Mouse (Mus musculus) limb, embryonic 14.5 days (tissue): Measurements from ENCODE around the gene Tanc1. TPM values are rescaled to one million over a fixed set of nuclear protein-coding genes. Genes with fewer than 3 reads are reported as not detected.

ENCODE experiments used
- ATAC-seq: fragments of 200-750 bp; cut with Nextera tagmentation; 2 replicates; pipeline ENCODE4 v1.8.0; 2017; ENCODE audit warnings: low read depth, moderate number of reproducible peaks, moderate TSS enrichment; ENCODE audit not compliant: low FRiP score
- DNase-seq: peaks from one replicate; pipeline ENCODE4 v3.0.0-alpha.2; 2015; ENCODE audit warnings: low spot score
- H3K27ac ChIP-seq: fragments of 300-500 bp; sonication (generic); replicated peaks from 2 replicates; pipeline ENCODE4 v1.5.1; 2014; ENCODE audit warnings: low read depth, mild to moderate bottlenecking, low read length, moderate library complexity, mixed read lengths
- H3K27me3 ChIP-seq: fragments of 300-500 bp; sonication (generic); 2 replicates; pipeline ENCODE4 v1.6.1; 2014; ENCODE audit warnings: low read length, mixed read lengths; ENCODE audit not compliant: control insufficient read depth, insufficient read depth
- H3K36me3 ChIP-seq: fragments of 300-500 bp; sonication (generic); 2 replicates; pipeline ENCODE4 v1.6.1; 2014; ENCODE audit warnings: mild to moderate bottlenecking, low read length, moderate library complexity, mixed read lengths; ENCODE audit not compliant: control insufficient read depth, insufficient read depth
- H3K4me1 ChIP-seq: fragments of 300-500 bp; sonication (generic); 2 replicates; pipeline ENCODE4 v1.6.1; 2014; ENCODE audit warnings: antibody characterized with exemption, low read length, mixed read lengths; ENCODE audit not compliant: control insufficient read depth, insufficient read depth
- H3K4me2 ChIP-seq: fragments of 300-500 bp; sonication (generic); replicated peaks from 2 replicates; pipeline ENCODE4 v1.6.1; 2014; ENCODE audit warnings: low read depth, mild to moderate bottlenecking, low read length, moderate library complexity; ENCODE audit not compliant: severe bottlenecking
- H3K4me3 ChIP-seq: fragments of 300-500 bp; sonication (generic); replicated peaks from 2 replicates; pipeline ENCODE4 v1.5.1; 2014; ENCODE audit warnings: low read length
- H3K9ac ChIP-seq: fragments of 300-500 bp; sonication (generic); 2 replicates; pipeline ENCODE4 v1.6.1; 2014; ENCODE audit warnings: mild to moderate bottlenecking, low read depth, low read length, moderate library complexity; ENCODE audit not compliant: severe bottlenecking
- H3K9me3 ChIP-seq: fragments of 300-500 bp; sonication (generic); 2 replicates; pipeline ENCODE4 v1.6.1; 2016; ENCODE audit warnings: low read length; ENCODE audit not compliant: control insufficient read depth
- POLR2A ChIP-seq: fragments of 200-500 bp; IDR thresholded peaks from 2 replicates; pipeline ENCODE4 v1.8.0; 2012; ENCODE audit warnings: inconsistent platforms, mild to moderate bottlenecking, moderate library complexity, borderline replicate concordance; ENCODE audit not compliant: insufficient read depth, insufficient read length; ENCODE audit errors: extremely low read depth
- WGBS: fragments of 180-500 bp; shearing (Covaris S2); extraction: QIAGEN DNeasy Blood & Tissue Kit; methylation state at CpG from one replicate; pipeline ENCODE4 v1.1.7; 2014; 5-methylcytosine and 5-hydroxymethylcytosine counted together
- polyA plus RNA-seq, 2 experiments: library from polyadenylated mRNA; depleted of rRNA in 1 of 2; stranded (reverse) in 1 of 2; unstranded in 1 of 2; fragments of >200 nt; fragmentation: Nextera tagmentation in 1 of 2; extraction: Ambion mirVana in 1 of 2; gene quantifications; 2 replicates each; pipeline versions ENCODE4 v1.2.1 to v1.2.3; 2012 to 2014

Tanc1 gene
- polyA plus RNA-seq, 2 experiments, result 24.1 to 35.3 TPM

GRCm38 (mm10) chr2:59749371-59749770 lies 137.5 kb downstream of the Tanc1 start:
- Histone ChIP-seq H3K9me3 (no peaks in the 10 kb centered on the region), H3K4me3 (no peak overlapping the region), H3K36me3 (peaks cover 2% of the 10 kb centered on the region; the same call in 1 of the 2 replicates), H3K9ac (no peak overlapping the region), H3K27ac (no peak overlapping the region), H3K27me3 (no peaks in the 10 kb centered on the region), H3K4me1 (peaks cover 9% of the 10 kb centered on the region), H3K4me2 (no peak overlapping the region)
- ATAC-seq (no peak), DNase-seq (no peak)
- WGBS, result 43% methylated on average over 10 of the region's 10 CpGs
- no peak for TF ChIP-seq POLR2A

GRCm38 (mm10) chr2:59751172-59751571 lies 139.3 kb downstream of the Tanc1 start:
- TF ChIP-seq POLR2A, result no peak
- H3K4me1 ChIP-seq, result peaks cover 17% of the 10 kb centered on the region

GRCm38 (mm10) chr2:59752148-59752547 lies 140.3 kb downstream of the Tanc1 start:
- no peak for ATAC-seq

More at GRCm38 (mm10) chr2:59751172-59751571, 139.3 kb downstream of the Tanc1 start:
- H3K27me3 ChIP-seq, result no peaks in the 10 kb centered on the region
- H3K9me3 ChIP-seq, result no peaks in the 10 kb centered on the region
- WGBS, result 66% methylated on average over 6 of the region's 6 CpGs
- ATAC-seq (no peak), DNase-seq (no peak)
- no peak overlapping the region for H3K9ac ChIP-seq
- H3K4me2 ChIP-seq, result no peak overlapping the region
- no peaks in the 10 kb centered on the region for H3K36me3 ChIP-seq
- no peak overlapping the region for H3K27ac ChIP-seq
- H3K4me3 ChIP-seq, result no peak overlapping the region

GRCm38 (mm10) chr2:59752766-59753165 lies 140.9 kb downstream of the Tanc1 start:
- Histone ChIP-seq H3K9ac (no peak overlapping the region), H3K27ac (no peak overlapping the region), H3K27me3 (no peaks in the 10 kb centered on the region), H3K9me3 (no peaks in the 10 kb centered on the region), H3K4me3 (no peak overlapping the region), H3K4me1 (peaks cover 23% of the 10 kb centered on the region), H3K36me3 (no peaks in the 10 kb centered on the region), H3K4me2 (no peak overlapping the region)
- 82% methylated on average over 5 of the region's 5 CpGs for WGBS
- TF ChIP-seq POLR2A, result no peak
- DNase-seq (no peak), ATAC-seq (no peak)

More at GRCm38 (mm10) chr2:59752148-59752547, 140.3 kb downstream of the Tanc1 start:
- Histone ChIP-seq H3K27me3 (no peaks in the 10 kb centered on the region), H3K27ac (no peak overlapping the region), H3K4me2 (no peak overlapping the region), H3K4me3 (no peak overlapping the region), H3K4me1 (peaks cover 20% of the 10 kb centered on the region), H3K9me3 (no peaks in the 10 kb centered on the region), H3K36me3 (no peaks in the 10 kb centered on the region), H3K9ac (no peak overlapping the region)
- DNase-seq, result no peak
- 73% methylated on average over 7 of the region's 7 CpGs for whole genome bisulfite sequencing
- no peak for TF ChIP-seq POLR2A

GRCm38 (mm10) chr2:59756137-59756753 lies 144.4 kb downstream of the Tanc1 start:
- no peak for ATAC-seq
- DNase-seq, result no peak
- Histone ChIP-seq H3K27me3 (no peaks in the 10 kb centered on the region), H3K9me3 (no peaks in the 10 kb centered on the region), H3K36me3 (no peaks in the 10 kb centered on the region; the same call in 1 of the 2 replicates), H3K4me3 (no peak overlapping the region), H3K27ac (no peak overlapping the region), H3K4me2 (no peak overlapping the region), H3K9ac (no peak overlapping the region), H3K4me1 (peaks cover 24% of the 10 kb centered on the region)
- WGBS, result 64% methylated on average over 13 of the region's 13 CpGs
- TF ChIP-seq POLR2A, result no peak
